Mouse (Mus musculus): Measurements from ENCODE around the gene Acox1. TPM values are rescaled to one million over a fixed set of nuclear protein-coding genes. Genes with fewer than 3 reads are reported as not detected.
A peak's percentile ranks its signal among the peaks of the same experiment; 100 is the strongest.

The Acox1 gene
- total RNA-seq, 2 experiments from 2014 or later, result 170 to 228 TPM

- DNase-seq, result peak; percentile 97
Measured at GRCm38 (mm10) chr11:116167884-116168439, 30.9 kb downstream of the Acox1 start, which contains the start of gene Fbf1. Gene Fbf1, minus strand, starts transcription at chr11:116168166.

DNA sequence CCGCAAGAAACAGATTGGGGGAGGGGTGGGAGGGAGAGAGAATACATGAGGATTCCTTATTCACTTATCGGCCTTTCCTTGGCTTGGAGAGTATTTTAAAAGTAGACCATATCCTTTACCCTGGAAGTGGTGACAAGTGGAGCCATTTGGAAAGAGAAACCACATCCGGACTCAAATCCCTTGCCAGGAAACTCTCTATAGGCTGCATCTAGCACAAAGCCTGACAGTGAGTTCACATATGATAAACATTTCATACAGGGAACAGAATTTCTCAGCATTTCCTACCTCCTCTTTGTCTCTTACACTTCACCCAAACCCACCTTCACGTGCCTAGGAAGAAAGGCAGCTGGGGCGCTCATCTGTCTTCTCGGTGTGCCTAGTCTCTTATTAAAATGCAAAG is 31.6 kb downstream of the Acox1 start:
- DNase-seq, result no peak

GRCm38 (mm10) chr11:116163002-116163401 is 35.8 kb downstream of the Acox1 start:
- DNase-seq, result no peak

DNA sequence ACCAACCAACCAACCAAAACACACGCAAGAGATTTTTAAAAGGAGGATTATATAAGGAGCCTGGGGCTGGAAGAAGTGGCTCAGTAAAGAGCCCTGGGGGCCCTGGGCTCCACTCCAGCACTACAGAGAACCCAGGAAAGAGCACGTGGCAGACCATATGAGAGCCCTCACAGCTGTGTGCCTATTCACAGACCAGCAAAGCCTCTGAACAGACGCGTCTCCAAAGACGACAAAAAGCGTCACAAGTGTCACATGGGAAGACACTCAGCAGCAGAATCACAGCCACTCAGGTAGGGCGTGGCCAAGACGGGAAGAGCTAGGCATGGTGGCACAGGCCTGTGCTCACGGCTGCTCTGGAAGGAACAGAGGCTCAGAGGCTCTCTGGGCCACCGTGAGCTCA is 36.7 kb downstream of the Acox1 start:
- no peak for DNase-seq

DNA sequence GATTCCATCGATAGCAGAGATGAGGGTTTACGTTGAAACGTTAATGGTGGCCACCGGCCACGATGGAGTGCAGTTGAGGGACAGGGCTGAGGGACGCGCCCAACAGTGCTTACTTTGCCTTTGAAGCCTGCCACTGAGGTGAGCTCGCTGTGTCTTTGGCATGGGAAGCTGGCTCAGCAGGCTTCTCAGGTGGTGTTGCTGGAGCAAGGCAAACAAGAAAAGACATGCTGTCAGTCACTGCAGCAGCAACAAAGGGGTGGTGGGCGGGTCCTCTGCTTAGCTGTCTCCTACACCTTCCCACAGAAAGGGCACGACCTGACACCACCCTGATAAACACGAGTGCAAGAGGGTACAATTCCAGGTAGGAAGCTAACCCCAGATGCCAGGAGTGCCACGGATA is 37.5 kb downstream of the Acox1 start:
- no peak for DNase-seq

GRCm38 (mm10) chr11:116150960-116151359 is 47.9 kb downstream of the Acox1 start:
- DNase-seq, result no peak

GRCm38 (mm10) chr11:116149341-116149740 is 49.5 kb downstream of the Acox1 start:
- DNase-seq, result no peak

DNA sequence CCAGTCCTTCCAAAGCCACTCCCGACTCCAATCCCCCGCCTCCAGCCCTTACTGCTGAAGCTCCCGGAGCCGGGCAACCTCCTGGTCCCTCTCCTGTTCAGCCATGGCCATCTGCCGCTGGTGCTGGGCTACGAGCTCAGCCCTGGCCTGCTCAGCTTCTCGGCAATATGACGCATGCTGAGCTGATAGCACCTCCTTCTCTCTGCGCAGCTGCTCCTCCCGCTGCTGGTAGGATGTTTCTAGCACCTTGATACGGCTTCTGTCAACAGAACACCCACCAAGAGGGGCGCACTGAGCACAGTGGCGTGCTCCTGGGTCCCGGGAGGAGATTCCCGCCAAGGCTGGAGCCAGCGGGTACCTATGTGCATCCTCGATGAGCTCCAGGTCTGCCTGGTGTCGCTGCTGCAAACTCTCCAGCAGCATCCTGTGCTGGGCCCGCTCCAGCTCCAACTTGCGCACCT is 50.1 kb downstream of the Acox1 start:
- no peak for DNase-seq

GRCm38 (mm10) chr11:116146294-116146985 is 52.4 kb downstream of the Acox1 start:
- DNase-seq, result peak in 1 of 2 experiments; percentile 28

GRCm38 (mm10) chr11:116145481-116146293 is 53.2 kb downstream of the Acox1 start:
- DNase-seq, result no peak

DNA sequence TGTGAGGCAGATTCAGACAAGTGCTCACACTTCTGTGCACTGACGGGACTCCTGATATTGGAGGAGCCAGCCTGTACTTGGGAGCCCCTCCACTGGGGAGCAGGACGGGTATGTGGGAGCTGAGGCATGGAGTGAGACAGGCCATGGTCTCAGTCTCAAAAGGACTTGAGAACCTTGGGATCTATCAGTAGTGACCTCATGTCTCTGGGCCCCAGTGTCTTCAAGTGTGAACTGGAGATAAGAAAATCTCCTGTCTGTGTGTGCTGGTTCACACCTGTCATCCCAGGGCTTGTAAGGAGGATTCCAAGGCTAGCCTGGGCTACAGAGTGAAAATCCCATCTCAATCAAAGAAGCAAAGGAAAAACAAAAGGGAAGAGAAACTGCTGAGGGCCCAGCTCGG is 55.4 kb downstream of the Acox1 start:
- no peak for DNase-seq

DNA sequence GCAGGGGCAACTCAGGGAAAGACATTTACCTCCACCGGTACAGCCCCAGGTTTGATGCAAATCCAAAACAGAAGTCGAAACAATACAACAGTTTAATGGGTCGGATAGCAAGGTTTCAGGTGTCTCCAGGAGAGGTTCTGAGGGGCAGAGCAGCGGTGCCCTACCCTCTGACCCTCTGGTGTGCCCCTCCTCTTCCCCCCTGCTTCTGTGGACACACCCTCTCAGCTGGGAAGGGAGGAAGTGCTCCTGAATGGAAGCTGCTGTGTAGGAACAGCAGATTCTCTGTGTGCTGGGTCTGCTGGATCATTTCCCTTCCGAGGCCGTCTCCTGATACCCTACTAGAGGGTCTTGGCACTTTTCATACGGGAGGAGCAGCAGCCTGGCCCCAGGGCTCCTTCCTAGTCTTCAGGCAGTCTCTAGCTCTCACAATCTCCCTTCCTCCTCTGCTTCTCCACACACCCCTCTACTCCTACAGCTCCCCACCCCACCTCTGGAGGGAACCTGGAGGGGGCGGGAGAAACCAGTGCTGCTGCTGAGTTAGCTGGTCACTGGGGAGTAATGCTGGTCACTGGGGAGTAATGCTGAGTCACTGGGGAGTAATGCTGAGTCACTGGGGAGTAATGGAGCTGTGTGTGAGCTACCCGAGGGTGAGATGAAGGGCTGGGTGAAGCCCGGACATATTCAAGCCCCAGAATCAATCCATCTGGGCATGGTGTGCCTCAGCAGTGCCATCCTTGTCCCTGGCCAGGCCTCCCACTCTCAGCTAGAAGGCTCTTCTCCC is 56.4 kb downstream of the Acox1 start:
- peak; percentile 74 to 80 for DNase-seq

DNA sequence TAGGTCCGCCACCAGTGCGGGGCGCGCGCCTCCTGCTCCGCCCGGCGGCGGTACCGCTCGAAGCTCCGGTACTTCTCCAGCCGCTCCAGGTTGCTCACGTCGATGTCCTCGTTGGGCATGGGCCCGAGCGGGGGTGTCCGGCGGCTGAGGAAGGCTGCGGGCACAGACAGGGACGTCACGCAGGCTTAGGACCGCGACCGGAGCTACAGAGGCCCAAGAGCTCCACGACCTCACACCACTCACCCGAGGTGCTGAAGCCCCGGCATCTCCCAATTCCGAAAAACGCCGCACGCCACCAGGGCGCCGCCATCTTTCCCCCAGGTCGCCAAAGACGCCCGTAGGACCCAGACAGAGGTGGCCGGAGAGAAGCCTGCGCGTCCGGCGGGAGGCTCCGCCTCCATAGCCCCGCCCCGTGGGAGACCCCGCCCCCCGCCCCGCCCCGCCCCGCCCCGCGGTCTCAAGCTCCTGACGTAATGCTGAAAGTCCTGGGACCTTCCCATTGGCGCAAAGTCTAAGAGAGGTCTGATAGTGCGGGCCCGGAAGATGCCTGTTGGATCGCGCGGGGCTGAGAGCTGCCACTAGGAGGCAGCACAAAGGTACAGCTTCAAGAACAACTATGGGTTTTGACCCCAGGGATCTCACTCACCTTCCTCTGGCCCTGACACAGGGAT is 60.2 kb downstream of the Acox1 start, which contains the start of gene Mrpl38:
Gene Mrpl38 (minus strand): TSS at position 401 of the 671 bp plus-strand sequence.
- peak; percentile 88 to 89 for DNase-seq

DNA sequence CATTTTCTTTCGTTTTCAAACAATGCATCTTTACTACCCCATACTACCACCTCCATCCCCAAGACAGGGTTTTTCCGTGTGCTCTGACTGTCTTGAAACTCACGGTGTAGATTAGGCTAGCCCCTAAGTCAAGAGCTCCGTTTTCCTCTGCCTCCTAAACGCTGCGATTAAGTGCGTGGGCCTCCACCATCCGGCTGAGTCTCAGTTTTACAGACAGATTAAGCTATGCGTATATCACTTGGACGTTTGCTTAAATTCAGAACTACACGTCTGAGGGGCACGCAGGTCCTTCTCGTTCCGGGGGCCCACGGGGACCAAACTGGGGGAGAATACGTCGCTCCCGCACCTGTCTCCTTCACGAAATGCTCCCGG is 60.8 kb downstream of the Acox1 start:
- DNase-seq, result no peak

DNA sequence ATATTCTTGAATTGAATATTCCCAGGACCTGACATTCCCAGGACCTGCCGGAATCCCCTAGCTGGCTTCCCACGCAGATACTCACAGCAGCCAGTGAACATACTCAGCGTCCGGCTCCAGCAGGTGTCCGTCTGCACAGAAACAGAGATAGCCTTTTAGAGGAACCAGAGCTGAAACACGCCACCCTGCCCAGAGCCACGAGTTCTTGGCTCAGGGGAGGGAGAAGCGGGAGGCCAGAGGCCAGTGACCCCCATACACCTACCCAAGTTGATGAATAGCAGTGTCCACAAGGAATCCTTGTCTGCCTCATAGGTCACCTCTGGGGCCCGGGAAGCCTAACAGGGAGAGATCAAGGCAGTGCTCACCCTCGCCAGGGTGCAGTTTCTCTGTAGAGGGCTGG is 64.7 kb downstream of the Acox1 start:
- DNase-seq, result no peak

GRCm38 (mm10) chr11:116133497-116133896 is 65.3 kb downstream of the Acox1 start:
- no peak for DNase-seq

- peak; percentile 30 to 58 for DNase-seq
Measured at GRCm38 (mm10) chr11:116132366-116133333, 66.2 kb downstream of the Acox1 start.

GRCm38 (mm10) chr11:116131349-116132170 is 67.3 kb downstream of the Acox1 start:
- no peak for DNase-seq

- peak; percentile 92 to 94 for DNase-seq
Measured at GRCm38 (mm10) chr11:116130488-116131205, 68.2 kb downstream of the Acox1 start, which contains the start of gene Trim65. Gene Trim65, minus strand, starts transcription at chr11:116131128.

Measured in adrenal gland, postnatal 36 days (tissue).